Mouse (Mus musculus): ENCODE data around the gene Cxcl2. TPM values are rescaled to one million over a fixed set of nuclear protein-coding genes. Genes with fewer than 3 reads are reported as not detected.
A peak's percentile ranks its signal among the peaks of the same experiment; 100 is the strongest.

Gene Cxcl2
- polyA plus RNA-seq, 1 experiment from 2014 or later: not detected

GRCm38 (mm10) chr5:90908983-90909382 is 5.3 kb downstream of the Cxcl2 start:
- Histone ChIP-seq H3K9ac (replicated peaks; ENCODE audit: low read depth, low read length) (no peak overlapping the region), H3K36me3 (ENCODE audit: control insufficient read depth, insufficient read depth, low read length) (no peaks in the 10 kb centered on the region)
- 1% methylated on average over 2 of the region's 2 CpGs for WGBS

GRCm38 (mm10) chr5:90919495-90919894 is 15.8 kb downstream of the Cxcl2 start:
- ATAC-seq (ENCODE audit: low read depth): no peak
- 84% methylated on average over 2 of the region's 2 CpGs for WGBS
- Histone ChIP-seq H3K4me3 (ENCODE audit: low read depth, low read length) (no peak overlapping the region), H3K36me3 (ENCODE audit: control insufficient read depth, insufficient read depth, low read length) (no peaks in the 10 kb centered on the region), H3K9ac (replicated peaks; ENCODE audit: low read depth, low read length) (no peak overlapping the region), H3K4me1 (ENCODE audit: control insufficient read depth, insufficient read depth, low read length) (no peaks in the 10 kb centered on the region), H3K9me3 (ENCODE audit: control insufficient read depth, low read length) (no peaks in the 10 kb centered on the region), H3K4me2 (ENCODE audit: low read depth, low read length) (no peak overlapping the region), H3K27ac (ENCODE audit: low read depth, low read length) (no peak overlapping the region), H3K27me3 (ENCODE audit: control insufficient read depth, insufficient read depth, low read length) (no peaks in the 10 kb centered on the region)

More at GRCm38 (mm10) chr5:90908983-90909382, 5.3 kb downstream of the Cxcl2 start:
- Histone ChIP-seq H3K4me2 (ENCODE audit: low read depth, low read length) (no peak overlapping the region), H3K9me3 (ENCODE audit: control insufficient read depth, low read length) (no peaks in the 10 kb centered on the region), H3K27me3 (ENCODE audit: control insufficient read depth, insufficient read depth, low read length) (no peaks in the 10 kb centered on the region), H3K27ac (ENCODE audit: low read depth, low read length) (no peak overlapping the region), H3K4me3 (ENCODE audit: low read depth, low read length) (no peak overlapping the region), H3K4me1 (ENCODE audit: control insufficient read depth, insufficient read depth, low read length) (no peaks in the 10 kb centered on the region)
- ATAC-seq (ENCODE audit: low read depth): peak; percentile 82

- Histone ChIP-seq H3K9me3 (ENCODE audit: control insufficient read depth, low read length) (no peaks in the 10 kb centered on the region), H3K36me3 (ENCODE audit: control insufficient read depth, insufficient read depth, low read length) (no peaks in the 10 kb centered on the region), H3K4me2 (ENCODE audit: low read depth, low read length) (no peak overlapping the region), H3K4me1 (ENCODE audit: control insufficient read depth, insufficient read depth, low read length) (no peaks in the 10 kb centered on the region), H3K4me3 (ENCODE audit: low read depth, low read length) (no peak overlapping the region), H3K27me3 (ENCODE audit: control insufficient read depth, insufficient read depth, low read length) (no peaks in the 10 kb centered on the region), H3K9ac (replicated peaks; ENCODE audit: low read depth, low read length) (no peak overlapping the region), H3K27ac (ENCODE audit: low read depth, low read length) (no peak overlapping the region)
- no peak for ATAC-seq (ENCODE audit: low read depth)
- 95% methylated on average over 4 of the region's 4 CpGs for WGBS
These were observed 19.3 kb downstream of the Cxcl2 start for GRCm38 (mm10) chr5:90922958-90923357.

GRCm38 (mm10) chr5:90930546-90930945 is 26.9 kb downstream of the Cxcl2 start:
- Histone ChIP-seq H3K36me3 (ENCODE audit: control insufficient read depth, insufficient read depth, low read length) (0 out of 2 replicates have a peak, but pooled peaks cover 3% of the 10 kb centered on the region), H3K27me3 (ENCODE audit: control insufficient read depth, insufficient read depth, low read length) (no peaks in the 10 kb centered on the region), H3K9me3 (ENCODE audit: control insufficient read depth, low read length) (no peaks in the 10 kb centered on the region), H3K9ac (replicated peaks; ENCODE audit: low read depth, low read length) (peak overlapping the region; percentile 94), H3K27ac (ENCODE audit: low read depth, low read length) (peak overlapping the region; percentile 97), H3K4me1 (ENCODE audit: control insufficient read depth, insufficient read depth, low read length) (peaks cover 7% of the 10 kb centered on the region), H3K4me3 (ENCODE audit: low read depth, low read length) (peak overlapping the region; percentile 63), H3K4me2 (ENCODE audit: low read depth, low read length) (peak overlapping the region; percentile 61)
- ATAC-seq (ENCODE audit: low read depth): peak; percentile 1; the same call in 1 of the 2 replicates
- 38% methylated on average over 2 of the region's 2 CpGs for WGBS

- WGBS: under 1% methylated on average over 79 of the region's 79 CpGs
- Histone ChIP-seq H3K9me3 (ENCODE audit: control insufficient read depth, low read length) (no peaks in the 10 kb centered on the region), H3K9ac (replicated peaks; ENCODE audit: low read depth, low read length) (peak within 1 kb of the TSS; percentile 94), H3K4me3 (ENCODE audit: low read depth, low read length) (peak within 1 kb of the TSS; percentile 63), H3K36me3 (ENCODE audit: control insufficient read depth, insufficient read depth, low read length) (0 out of 2 replicates have a peak, but pooled peaks cover 3% of the 10 kb centered on the region), H3K27ac (ENCODE audit: low read depth, low read length) (peak within 1 kb of the TSS; percentile 97), H3K4me2 (ENCODE audit: low read depth, low read length) (peak within 1 kb of the TSS; percentile 61), H3K27me3 (ENCODE audit: control insufficient read depth, insufficient read depth, low read length) (no peaks in the 10 kb centered on the region), H3K4me1 (ENCODE audit: control insufficient read depth, insufficient read depth, low read length) (peaks cover 7% of the 10 kb centered on the region)
- ATAC-seq (ENCODE audit: low read depth): peak; percentile 99
These were observed 27.5 kb downstream of the Cxcl2 start, which contains the start of gene Mthfd2l for GRCm38 (mm10) chr5:90930971-90931851. Gene Mthfd2l, plus strand, starts transcription at chr5:90931117.

- WGBS: 7% methylated on average over 6 of the region's 6 CpGs
- H3K4me2 ChIP-seq (ENCODE audit: low read depth, low read length): peak overlapping the region; percentile 61
- peaks cover 7% of the 10 kb centered on the region for H3K4me1 ChIP-seq (ENCODE audit: control insufficient read depth, insufficient read depth, low read length)
- H3K9ac ChIP-seq (replicated peaks; ENCODE audit: low read depth, low read length): peak overlapping the region; percentile 94
- H3K4me3 ChIP-seq (ENCODE audit: low read depth, low read length): peak overlapping the region; percentile 63
- peak overlapping the region; percentile 97 for H3K27ac ChIP-seq (ENCODE audit: low read depth, low read length)
- 0 out of 2 replicates have a peak, but pooled peaks cover 3% of the 10 kb centered on the region for H3K36me3 ChIP-seq (ENCODE audit: control insufficient read depth, insufficient read depth, low read length)
- ATAC-seq (ENCODE audit: low read depth): peak; percentile 28
- H3K9me3 ChIP-seq (ENCODE audit: control insufficient read depth, low read length): no peaks in the 10 kb centered on the region
- no peaks in the 10 kb centered on the region for H3K27me3 ChIP-seq (ENCODE audit: control insufficient read depth, insufficient read depth, low read length)
These were observed 28.2 kb downstream of the Cxcl2 start for GRCm38 (mm10) chr5:90931911-90932310.

- H3K9ac ChIP-seq (replicated peaks; ENCODE audit: low read depth, low read length): no peak overlapping the region
- peaks cover 7% of the 10 kb centered on the region for H3K4me1 ChIP-seq (ENCODE audit: control insufficient read depth, insufficient read depth, low read length)
- WGBS: 24% methylated on average over 2 of the region's 2 CpGs
- no peak overlapping the region for H3K4me3 ChIP-seq (ENCODE audit: low read depth, low read length)
- 0 out of 2 replicates have a peak, but pooled peaks cover 3% of the 10 kb centered on the region for H3K36me3 ChIP-seq (ENCODE audit: control insufficient read depth, insufficient read depth, low read length)
- no peaks in the 10 kb centered on the region for H3K27me3 ChIP-seq (ENCODE audit: control insufficient read depth, insufficient read depth, low read length)
- H3K27ac ChIP-seq (ENCODE audit: low read depth, low read length): no peak overlapping the region
- H3K9me3 ChIP-seq (ENCODE audit: control insufficient read depth, low read length): no peaks in the 10 kb centered on the region
- H3K4me2 ChIP-seq (ENCODE audit: low read depth, low read length): no peak overlapping the region
- no peak; the same call in 1 of the 2 replicates for ATAC-seq (ENCODE audit: low read depth)
These were observed 33.0 kb downstream of the Cxcl2 start for GRCm38 (mm10) chr5:90936706-90937105.

GRCm38 (mm10) chr5:90945453-90945852 is 41.8 kb downstream of the Cxcl2 start:
- no peak overlapping the region for H3K4me3 ChIP-seq (ENCODE audit: low read depth, low read length)
- H3K9ac ChIP-seq (replicated peaks; ENCODE audit: low read depth, low read length): no peak overlapping the region
- peaks cover 2% of the 10 kb centered on the region; the same call in 1 of the 2 replicates for H3K36me3 ChIP-seq (ENCODE audit: control insufficient read depth, insufficient read depth, low read length)
- no peaks in the 10 kb centered on the region for H3K4me1 ChIP-seq (ENCODE audit: control insufficient read depth, insufficient read depth, low read length)
- H3K27me3 ChIP-seq (ENCODE audit: control insufficient read depth, insufficient read depth, low read length): no peaks in the 10 kb centered on the region
- ATAC-seq (ENCODE audit: low read depth): no peak
- no peak overlapping the region for H3K27ac ChIP-seq (ENCODE audit: low read depth, low read length)
- WGBS: 92% methylated on average over 2 of the region's 2 CpGs
- H3K4me2 ChIP-seq (ENCODE audit: low read depth, low read length): no peak overlapping the region
- H3K9me3 ChIP-seq (ENCODE audit: control insufficient read depth, low read length): no peaks in the 10 kb centered on the region

GRCm38 (mm10) chr5:90949499-90949898 is 45.8 kb downstream of the Cxcl2 start:
- H3K4me1 ChIP-seq (ENCODE audit: control insufficient read depth, insufficient read depth, low read length): no peaks in the 10 kb centered on the region
- H3K27me3 ChIP-seq (ENCODE audit: control insufficient read depth, insufficient read depth, low read length): no peaks in the 10 kb centered on the region
- no peak overlapping the region for H3K9ac ChIP-seq (replicated peaks; ENCODE audit: low read depth, low read length)
- H3K4me3 ChIP-seq (ENCODE audit: low read depth, low read length): no peak overlapping the region
- H3K27ac ChIP-seq (ENCODE audit: low read depth, low read length): no peak overlapping the region
- H3K4me2 ChIP-seq (ENCODE audit: low read depth, low read length): no peak overlapping the region
- H3K36me3 ChIP-seq (ENCODE audit: control insufficient read depth, insufficient read depth, low read length): peaks cover 2% of the 10 kb centered on the region; the same call in 1 of the 2 replicates
- ATAC-seq (ENCODE audit: low read depth): no peak
- no peaks in the 10 kb centered on the region for H3K9me3 ChIP-seq (ENCODE audit: control insufficient read depth, low read length)
- 87% methylated on average over 15 of the region's 15 CpGs for WGBS
